Mouse (Mus musculus): Measurements from ENCODE around the gene Scand1. TPM values are rescaled to one million over a fixed set of nuclear protein-coding genes. Genes with fewer than 3 reads are reported as not detected.

The Scand1 gene
- total and polyA plus RNA-seq, 2 experiments from 2014 or later: 132 to 377 TPM

DNA sequence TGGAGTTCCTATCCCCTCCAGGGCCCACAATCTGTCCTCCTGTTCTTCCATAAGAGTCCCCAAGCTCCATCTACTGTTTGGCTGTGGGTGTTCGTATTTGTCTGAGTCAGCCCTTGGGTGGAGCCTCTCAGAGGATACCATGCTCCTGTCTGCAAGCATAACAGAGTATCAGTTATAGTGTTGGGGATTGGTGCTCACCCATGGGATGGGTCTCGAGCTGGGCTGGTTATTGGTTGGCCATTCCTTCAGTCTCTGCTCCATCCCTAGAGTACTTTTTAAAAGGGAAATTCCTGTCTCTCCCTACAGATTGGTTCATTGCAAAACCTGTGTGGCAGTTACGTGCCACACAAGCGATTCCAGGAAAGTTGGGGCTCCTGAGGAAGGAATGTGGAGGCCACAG is 36.3 kb upstream of the Scand1 start:
- no peak for TF ChIP-seq CTCF (IDR thresholded peaks at IDR 0.05; ENCODE audit: low read depth)

DNA sequence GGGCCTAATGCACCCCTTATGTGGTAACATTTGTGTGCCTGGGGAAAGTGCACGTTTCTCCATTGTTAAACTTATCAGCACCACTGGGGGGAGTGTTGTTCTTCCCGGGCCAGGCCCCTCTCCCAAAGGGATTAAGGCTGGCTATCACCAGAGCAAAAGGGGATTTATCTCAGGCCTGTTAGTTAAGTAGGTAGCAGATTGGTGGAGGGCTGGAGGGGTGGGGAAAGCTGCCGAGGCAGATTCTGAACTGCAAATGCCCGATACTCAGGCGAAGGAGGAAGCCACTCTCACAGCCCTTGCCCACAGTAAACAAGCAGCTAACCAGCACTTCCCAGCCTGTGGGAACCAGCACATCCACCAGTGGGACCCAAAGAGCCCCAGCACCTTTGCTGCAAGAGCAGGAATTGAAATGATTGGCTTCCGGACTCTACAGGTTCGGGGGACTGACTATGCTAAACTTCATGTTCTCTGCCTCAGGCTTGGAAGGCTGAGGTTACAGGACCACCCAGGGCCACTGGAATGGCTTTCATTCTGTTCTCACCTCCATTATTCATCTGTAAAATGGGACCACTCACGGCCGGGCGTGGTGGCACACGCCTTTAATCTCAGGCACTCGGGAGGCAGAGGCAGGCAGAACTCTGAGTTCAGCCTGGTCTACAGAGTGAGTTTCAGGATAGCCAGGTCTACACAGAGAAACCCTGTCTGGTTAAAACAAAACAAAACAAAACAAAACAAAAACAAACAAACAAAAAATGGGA is 32.5 kb upstream of the Scand1 start:
- Histone ChIP-seq H3K4me3 (ENCODE audit: low read length) (no peak overlapping the region), H3K4me1 (ENCODE audit: insufficient read depth, low read length) (no peaks in the 10 kb centered on the region), H3K9me3 (ENCODE audit: low read length) (no peaks in the 10 kb centered on the region), H3K9ac (replicated peaks; ENCODE audit: low read length) (no peak overlapping the region), H3K36me3 (ENCODE audit: insufficient read depth, low read length) (no peaks in the 10 kb centered on the region), H3K27me3 (ENCODE audit: insufficient read depth, low read length) (no peaks in the 10 kb centered on the region), H3K27ac (no peak overlapping the region), H3K4me2 (ENCODE audit: low read depth, low read length) (no peak overlapping the region)
- DNase-seq (ENCODE audit: low spot score): peak; percentile 60
- WGBS: 61% methylated on average over 12 of the region's 12 CpGs
- ATAC-seq: 0 out of 2 replicates have a peak, but pooled peaks have one; percentile 27
- TF ChIP-seq CTCF (IDR thresholded peaks at IDR 0.05; ENCODE audit: low read depth): peak; percentile 53

More for the DNA sequence above, 36.3 kb upstream of the Scand1 start:
- Histone ChIP-seq H3K4me1 (ENCODE audit: insufficient read depth, low read length) (no peaks in the 10 kb centered on the region), H3K9ac (replicated peaks; ENCODE audit: low read length) (no peak overlapping the region), H3K9me3 (ENCODE audit: low read length) (no peaks in the 10 kb centered on the region), H3K27ac (peak overlapping the region; percentile 34; the same call in 1 of the 2 replicates), H3K4me3 (ENCODE audit: low read length) (no peak overlapping the region), H3K4me2 (ENCODE audit: low read depth, low read length) (no peak overlapping the region), H3K36me3 (ENCODE audit: insufficient read depth, low read length) (no peaks in the 10 kb centered on the region), H3K27me3 (ENCODE audit: insufficient read depth, low read length) (no peaks in the 10 kb centered on the region)
- DNase-seq (ENCODE audit: low spot score): no peak
- 85% methylated on average over 4 of the region's 4 CpGs for WGBS
- no peak for ATAC-seq

GRCm38 (mm10) chr2:156340078-156340477 is 27.6 kb upstream of the Scand1 start:
- no peaks in the 10 kb centered on the region for H3K4me1 ChIP-seq (ENCODE audit: insufficient read depth, low read length)
- WGBS: 88% methylated on average over 4 of the region's 4 CpGs

DNA sequence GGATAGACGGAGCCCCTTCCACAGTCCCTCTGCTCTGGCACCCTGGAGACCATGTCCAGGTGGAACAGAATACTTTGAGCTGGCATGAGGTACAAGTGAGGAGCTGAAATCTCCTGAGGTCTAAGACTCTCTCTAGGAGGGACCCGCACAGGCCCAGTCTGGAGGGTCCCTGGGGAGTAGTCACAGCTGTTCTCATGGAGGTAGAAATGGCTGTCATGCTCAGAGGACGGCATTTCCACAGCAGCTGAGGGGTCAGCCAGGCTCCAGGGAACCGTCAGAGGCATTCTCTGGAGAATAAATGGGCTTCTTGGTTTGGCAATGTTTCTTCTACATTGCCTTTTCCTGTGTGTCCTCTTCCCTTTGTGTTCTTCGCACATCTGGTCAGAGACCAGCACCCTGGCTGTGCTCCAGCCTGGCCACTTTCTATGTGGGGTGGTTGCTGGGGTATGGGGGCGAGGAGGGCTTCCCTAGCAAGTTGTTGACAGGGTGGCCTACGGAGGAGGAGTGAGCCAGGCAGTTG is 19.0 kb upstream of the Scand1 start:
- ATAC-seq (no peak), DNase-seq (ENCODE audit: low spot score) (no peak)
- Histone ChIP-seq H3K4me1 (ENCODE audit: insufficient read depth, low read length) (no peaks in the 10 kb centered on the region), H3K9me3 (ENCODE audit: low read length) (no peaks in the 10 kb centered on the region), H3K27ac (no peak overlapping the region), H3K4me3 (ENCODE audit: low read length) (no peak overlapping the region), H3K36me3 (ENCODE audit: insufficient read depth, low read length) (no peaks in the 10 kb centered on the region), H3K27me3 (ENCODE audit: insufficient read depth, low read length) (no peaks in the 10 kb centered on the region), H3K4me2 (ENCODE audit: low read depth, low read length) (no peak overlapping the region), H3K9ac (replicated peaks; ENCODE audit: low read length) (no peak overlapping the region)
- 69% methylated on average over 7 of the region's 7 CpGs for WGBS
- no peak for TF ChIP-seq CTCF (IDR thresholded peaks at IDR 0.05; ENCODE audit: low read depth)

More at GRCm38 (mm10) chr2:156340078-156340477, 27.6 kb upstream of the Scand1 start:
- Histone ChIP-seq H3K27ac (no peak overlapping the region), H3K36me3 (ENCODE audit: insufficient read depth, low read length) (no peaks in the 10 kb centered on the region), H3K9ac (replicated peaks; ENCODE audit: low read length) (no peak overlapping the region), H3K4me2 (ENCODE audit: low read depth, low read length) (no peak overlapping the region), H3K9me3 (ENCODE audit: low read length) (no peaks in the 10 kb centered on the region), H3K4me3 (ENCODE audit: low read length) (no peak overlapping the region), H3K27me3 (ENCODE audit: insufficient read depth, low read length) (no peaks in the 10 kb centered on the region)
- DNase-seq (ENCODE audit: low spot score) (no peak), ATAC-seq (no peak)
- TF ChIP-seq CTCF (IDR thresholded peaks at IDR 0.05; ENCODE audit: low read depth): no peak

- Histone ChIP-seq H3K4me3 (ENCODE audit: low read length) (no peak overlapping the region), H3K27ac (no peak overlapping the region), H3K9me3 (ENCODE audit: low read length) (no peaks in the 10 kb centered on the region), H3K36me3 (ENCODE audit: insufficient read depth, low read length) (no peaks in the 10 kb centered on the region), H3K4me2 (ENCODE audit: low read depth, low read length) (no peak overlapping the region), H3K4me1 (ENCODE audit: insufficient read depth, low read length) (no peaks in the 10 kb centered on the region), H3K27me3 (ENCODE audit: insufficient read depth, low read length) (no peaks in the 10 kb centered on the region), H3K9ac (replicated peaks; ENCODE audit: low read length) (no peak overlapping the region)
- DNase-seq (ENCODE audit: low spot score): no peak
- WGBS: 86% methylated on average over 1 of the region's 1 CpGs
- no peak for TF ChIP-seq CTCF (IDR thresholded peaks at IDR 0.05; ENCODE audit: low read depth)
- ATAC-seq: no peak
These were observed 18.2 kb upstream of the Scand1 start for GRCm38 (mm10) chr2:156330681-156331080.

DNA sequence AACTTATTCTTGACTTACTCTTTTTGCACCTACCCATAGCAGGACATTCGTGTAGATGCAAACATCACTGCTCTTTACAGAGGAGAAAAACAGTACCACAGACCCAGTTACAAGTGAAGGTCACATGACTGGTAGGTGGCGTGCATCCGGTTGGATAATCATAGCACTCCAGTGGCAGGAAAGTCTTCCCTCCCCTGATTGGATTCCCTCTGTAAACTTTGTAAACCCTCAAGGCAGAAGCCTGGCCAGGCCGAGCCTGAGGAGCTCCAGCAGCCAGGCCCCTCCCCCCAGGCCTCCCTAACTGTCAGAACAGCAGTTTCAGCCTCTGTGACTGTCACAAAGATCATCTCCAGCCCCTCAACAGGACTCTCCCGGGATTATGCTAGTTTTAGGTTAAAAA is 12.2 kb upstream of the Scand1 start:
- no peaks in the 10 kb centered on the region for H3K4me1 ChIP-seq (ENCODE audit: insufficient read depth, low read length)
- H3K27ac ChIP-seq: no peak overlapping the region
- no peak overlapping the region for H3K4me2 ChIP-seq (ENCODE audit: low read depth, low read length)
- H3K9ac ChIP-seq (replicated peaks; ENCODE audit: low read length): no peak overlapping the region
- ATAC-seq (no peak), DNase-seq (ENCODE audit: low spot score) (no peak)
- H3K36me3 ChIP-seq (ENCODE audit: insufficient read depth, low read length): no peaks in the 10 kb centered on the region
- H3K4me3 ChIP-seq (ENCODE audit: low read length): no peak overlapping the region
- TF ChIP-seq CTCF (IDR thresholded peaks at IDR 0.05; ENCODE audit: low read depth): no peak
- H3K9me3 ChIP-seq (ENCODE audit: low read length): no peaks in the 10 kb centered on the region
- WGBS: 55% methylated on average over 5 of the region's 5 CpGs
- H3K27me3 ChIP-seq (ENCODE audit: insufficient read depth, low read length): no peaks in the 10 kb centered on the region

DNA sequence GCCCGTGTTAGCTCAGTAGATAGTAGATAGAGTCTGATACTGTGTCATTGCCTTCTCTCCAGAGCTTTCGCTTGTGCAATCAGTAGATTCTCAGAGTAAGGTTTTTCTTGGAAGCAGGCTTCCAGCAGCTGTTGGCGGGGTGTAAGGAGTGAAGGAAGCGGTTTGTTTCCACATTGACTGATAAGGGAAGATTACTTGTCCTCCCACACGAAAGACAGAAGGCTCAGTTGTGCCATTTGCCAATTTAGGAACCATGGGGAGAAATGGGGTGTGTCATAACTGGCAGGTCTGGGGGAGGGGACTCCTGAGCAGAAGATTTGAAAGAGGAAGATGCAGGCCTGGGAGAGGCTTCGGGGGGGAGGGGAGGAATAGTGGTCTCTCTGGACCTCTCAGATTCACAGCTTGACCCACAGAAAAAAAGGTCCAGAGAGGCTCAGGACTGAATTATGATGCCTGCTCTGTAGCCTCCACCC is 11.6 kb upstream of the Scand1 start:
- WGBS: 66% methylated on average over 6 of the region's 6 CpGs
- ATAC-seq (no peak), DNase-seq (ENCODE audit: low spot score) (no peak)
- H3K27ac ChIP-seq: no peak overlapping the region
- H3K9me3 ChIP-seq (ENCODE audit: low read length): no peaks in the 10 kb centered on the region
- TF ChIP-seq CTCF (IDR thresholded peaks at IDR 0.05; ENCODE audit: low read depth): no peak
- no peaks in the 10 kb centered on the region for H3K27me3 ChIP-seq (ENCODE audit: insufficient read depth, low read length)
- H3K4me3 ChIP-seq (ENCODE audit: low read length): no peak overlapping the region
- H3K4me1 ChIP-seq (ENCODE audit: insufficient read depth, low read length): no peaks in the 10 kb centered on the region
- no peak overlapping the region for H3K4me2 ChIP-seq (ENCODE audit: low read depth, low read length)
- H3K36me3 ChIP-seq (ENCODE audit: insufficient read depth, low read length): no peaks in the 10 kb centered on the region
- H3K9ac ChIP-seq (replicated peaks; ENCODE audit: low read length): no peak overlapping the region

Data from hindbrain, postnatal 0 days (tissue).